Comparison of ENCODE assay signal across 8 mouse cellular contexts in the genomic region with DNA sequence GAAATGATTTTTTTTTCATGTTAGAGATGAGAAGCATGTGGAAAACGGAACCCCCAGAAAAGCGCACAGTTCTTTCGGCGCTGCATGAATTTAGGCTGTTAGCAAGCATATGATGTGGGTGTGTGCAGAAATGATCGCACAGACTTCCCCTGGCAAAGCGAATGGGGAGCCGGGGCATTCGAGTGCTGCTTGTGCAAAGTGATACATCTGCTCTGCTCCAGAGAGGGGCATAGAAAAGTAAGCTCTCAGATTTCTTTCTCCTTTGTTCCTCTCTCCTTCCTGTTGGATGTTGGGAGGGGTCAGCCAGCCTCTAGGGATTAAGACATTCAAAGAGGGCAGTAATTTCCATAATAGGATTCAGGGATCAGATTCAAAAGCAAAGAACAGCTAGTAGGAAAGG.
DNase-seq lines count a peak whose midpoint lies in the region; ATAC-seq lines count a peak whose summit lies in the region.
"Had no signal": no experiment of that assay in that cellular context is flagged by ENCODE, and none has a peak within 500 bp of the region (broad histone marks: within the 10 kb centered on the region; RNA-seq: fewer than 3 reads in every experiment).

No protein-coding gene starts in this region.

- H3K27me3 ChIP-seq in embryonic facial prominence, embryonic 12.5 days = no peaks in the 10 kb centered on the region
- no peaks in the 10 kb centered on the region for H3K27me3 ChIP-seq in kidney, embryonic 14.5 days (ENCODE audit: control insufficient read depth, insufficient read depth, low read length)
- H3K27me3 ChIP-seq: limb, embryonic 15.5 days had no signal

- ATAC-seq in embryonic facial prominence, embryonic 12.5 days (ENCODE audit: insufficient number of reproducible peaks, insufficient read depth, low FRiP score, low TSS enrichment) = no peak
- ATAC-seq in frontal cortex, adult (ENCODE audit: low TSS enrichment) = peak; percentile 99
- ATAC-seq in kidney, embryonic 14.5 days (ENCODE audit: low FRiP score, low TSS enrichment) = no peak; the same call in 1 of the 2 replicates

- DNase-seq in left cerebral cortex, postnatal 10 days (ENCODE audit: extremely low spot score in 1 of 2, low spot score in 2 of 2) = peak; percentile 24 to 39
- peak; percentile 59 for DNase-seq in retina, postnatal 1 day
- no peak for DNase-seq in lung, postnatal 10 days
- DNase-seq in thymus, postnatal 14 days = no peak

- no peak overlapping the region for H3K4me3 ChIP-seq in embryonic facial prominence, embryonic 12.5 days
- H3K4me3 ChIP-seq in kidney, embryonic 14.5 days (ENCODE audit: low read length) = no peak overlapping the region
- H3K4me3 ChIP-seq: limb, embryonic 15.5 days had no signal

- WGBS in embryonic facial prominence, embryonic 12.5 days = 9% methylated on average over 8 of the region's 8 CpGs
- WGBS in kidney, embryonic 14.5 days = 36% methylated on average over 8 of the region's 8 CpGs

- no peak overlapping the region for H3K9ac ChIP-seq in embryonic facial prominence, embryonic 12.5 days
- H3K9ac ChIP-seq in kidney, embryonic 14.5 days (ENCODE audit: low read depth, low read length) = no peak overlapping the region
- H3K9ac ChIP-seq: limb, embryonic 15.5 days had no signal

- H3K9me3 ChIP-seq in embryonic facial prominence, embryonic 12.5 days = no peaks in the 10 kb centered on the region
- H3K9me3 ChIP-seq in kidney, embryonic 14.5 days (ENCODE audit: control insufficient read depth, low read length) = no peaks in the 10 kb centered on the region
- H3K9me3 ChIP-seq: limb, embryonic 15.5 days had no signal

- intact Hi-C loops in left cerebral cortex, postnatal 10 days (cut with DNase I) = no loop called here

- no peaks in the 10 kb centered on the region for H3K36me3 ChIP-seq in embryonic facial prominence, embryonic 12.5 days
- H3K36me3 ChIP-seq in kidney, embryonic 14.5 days (ENCODE audit: control insufficient read depth, insufficient read depth, low read length) = no peaks in the 10 kb centered on the region
- H3K36me3 ChIP-seq: limb, embryonic 15.5 days had no signal

- peak overlapping the region; percentile 10 for H3K4me2 ChIP-seq in embryonic facial prominence, embryonic 12.5 days (replicated peaks)
- H3K4me2 ChIP-seq in kidney, embryonic 14.5 days (replicated peaks; ENCODE audit: low read depth, low read length) = no peak overlapping the region
- H3K4me2 ChIP-seq: limb, embryonic 15.5 days had no signal

- no peak overlapping the region for H3K27ac ChIP-seq in embryonic facial prominence, embryonic 12.5 days
- no peak overlapping the region for H3K27ac ChIP-seq in kidney, embryonic 14.5 days (ENCODE audit: low read depth, low read length)
- H3K27ac ChIP-seq: limb, embryonic 15.5 days had no signal

- H3K4me1 ChIP-seq in embryonic facial prominence, embryonic 12.5 days = peaks cover 20% of the 10 kb centered on the region; the same call in 1 of the 2 replicates
- H3K4me1 ChIP-seq in kidney, embryonic 14.5 days (ENCODE audit: control insufficient read depth, insufficient read depth, low read length) = 0 out of 2 replicates have a peak, but pooled peaks cover 3% of the 10 kb centered on the region

Comparison
In these comparisons a context has a peak if more than half of its experiments do, and no peak if none do; other contexts are left out.
1. DNase-seq: peak in left cerebral cortex, postnatal 10 days (2 of 2) and retina, postnatal 1 day (single experiment); none in lung, postnatal 10 days (single experiment) and thymus, postnatal 14 days (single experiment).